Mouse (Mus musculus): Measurements from ENCODE around the gene Krtap19-5. TPM values are rescaled to one million over a fixed set of nuclear protein-coding genes. Genes with fewer than 3 reads are reported as not detected.

Gene Krtap19-5
- polyA plus RNA-seq (2014; fragmentation: Nextera tagmentation; extraction: Ambion mirVana) = not detected in 2 replicates

GRCm38 (mm10) chr16:88896357-88896756 lies at the start of gene Krtap19-5:
Gene Krtap19-5 (minus strand): TSS chr16:88896457.
- WGBS = 93% methylated on average over 6 of the region's 6 CpGs
- no peaks in the 10 kb centered on the region for H3K4me1 ChIP-seq (ENCODE audit: control insufficient read depth, insufficient read depth, low read length)

GRCm38 (mm10) chr16:88941106-88941505 lies 44.8 kb upstream of the Krtap19-5 start:
- Histone ChIP-seq H3K27ac (ENCODE audit: low read depth, low read length) (no peak overlapping the region), H3K4me3 (ENCODE audit: low read depth, low read length) (no peak overlapping the region), H3K4me2 (ENCODE audit: low read depth, low read length) (no peak overlapping the region), H3K9me3 (ENCODE audit: control insufficient read depth, low read length) (no peaks in the 10 kb centered on the region), H3K36me3 (ENCODE audit: control insufficient read depth, insufficient read depth, low read length) (no peaks in the 10 kb centered on the region), H3K27me3 (ENCODE audit: control insufficient read depth, insufficient read depth, low read length) (no peaks in the 10 kb centered on the region), H3K4me1 (ENCODE audit: control insufficient read depth, insufficient read depth, low read length) (no peaks in the 10 kb centered on the region), H3K9ac (replicated peaks; ENCODE audit: low read depth, low read length) (no peak overlapping the region)
- 80% methylated on average over 6 of the region's 6 CpGs for WGBS
- ATAC-seq (ENCODE audit: low read depth) = no peak

More at GRCm38 (mm10) chr16:88896357-88896756, at the start of gene Krtap19-5:
- no peak for ATAC-seq (ENCODE audit: low read depth)
- Histone ChIP-seq H3K27ac (ENCODE audit: low read depth, low read length) (no peak within 1 kb of the TSS), H3K36me3 (ENCODE audit: control insufficient read depth, insufficient read depth, low read length) (no peaks in the 10 kb centered on the region), H3K4me3 (ENCODE audit: low read depth, low read length) (no peak within 1 kb of the TSS), H3K9ac (replicated peaks; ENCODE audit: low read depth, low read length) (no peak within 1 kb of the TSS), H3K27me3 (ENCODE audit: control insufficient read depth, insufficient read depth, low read length) (no peaks in the 10 kb centered on the region), H3K4me2 (ENCODE audit: low read depth, low read length) (no peak within 1 kb of the TSS), H3K9me3 (ENCODE audit: control insufficient read depth, low read length) (no peaks in the 10 kb centered on the region)

- H3K4me3 ChIP-seq (ENCODE audit: low read depth, low read length) = no peak overlapping the region
- no peaks in the 10 kb centered on the region for H3K27me3 ChIP-seq (ENCODE audit: control insufficient read depth, insufficient read depth, low read length)
- 76% methylated on average over 7 of the region's 7 CpGs for WGBS
- no peak overlapping the region for H3K27ac ChIP-seq (ENCODE audit: low read depth, low read length)
- no peaks in the 10 kb centered on the region for H3K4me1 ChIP-seq (ENCODE audit: control insufficient read depth, insufficient read depth, low read length)
- no peaks in the 10 kb centered on the region for H3K36me3 ChIP-seq (ENCODE audit: control insufficient read depth, insufficient read depth, low read length)
- H3K4me2 ChIP-seq (ENCODE audit: low read depth, low read length) = no peak overlapping the region
- H3K9me3 ChIP-seq (ENCODE audit: control insufficient read depth, low read length) = no peaks in the 10 kb centered on the region
- H3K9ac ChIP-seq (replicated peaks; ENCODE audit: low read depth, low read length) = no peak overlapping the region
- no peak for ATAC-seq (ENCODE audit: low read depth)
These were observed 42.0 kb upstream of the Krtap19-5 start for GRCm38 (mm10) chr16:88938252-88938651.

GRCm38 (mm10) chr16:88932165-88932564 lies 35.9 kb upstream of the Krtap19-5 start, which contains the start of gene Krtap19-9b:
Gene Krtap19-9b (minus strand): TSS chr16:88932265.
- H3K9ac ChIP-seq (replicated peaks; ENCODE audit: low read depth, low read length) = no peak within 1 kb of the TSS
- ATAC-seq (ENCODE audit: low read depth) = no peak
- H3K4me3 ChIP-seq (ENCODE audit: low read depth, low read length) = no peak within 1 kb of the TSS
- H3K9me3 ChIP-seq (ENCODE audit: control insufficient read depth, low read length) = no peaks in the 10 kb centered on the region
- no peaks in the 10 kb centered on the region for H3K36me3 ChIP-seq (ENCODE audit: control insufficient read depth, insufficient read depth, low read length)
- no peak within 1 kb of the TSS for H3K4me2 ChIP-seq (ENCODE audit: low read depth, low read length)
- 96% methylated on average over 3 of the region's 3 CpGs for WGBS
- no peak within 1 kb of the TSS for H3K27ac ChIP-seq (ENCODE audit: low read depth, low read length)
- H3K4me1 ChIP-seq (ENCODE audit: control insufficient read depth, insufficient read depth, low read length) = no peaks in the 10 kb centered on the region
- H3K27me3 ChIP-seq (ENCODE audit: control insufficient read depth, insufficient read depth, low read length) = no peaks in the 10 kb centered on the region

GRCm38 (mm10) chr16:88886870-88887269 lies 9.4 kb downstream of the Krtap19-5 start:
- Histone ChIP-seq H3K9me3 (ENCODE audit: control insufficient read depth, low read length) (no peaks in the 10 kb centered on the region), H3K4me2 (ENCODE audit: low read depth, low read length) (no peak overlapping the region), H3K27me3 (ENCODE audit: control insufficient read depth, insufficient read depth, low read length) (no peaks in the 10 kb centered on the region), H3K9ac (replicated peaks; ENCODE audit: low read depth, low read length) (no peak overlapping the region), H3K27ac (ENCODE audit: low read depth, low read length) (no peak overlapping the region), H3K4me3 (ENCODE audit: low read depth, low read length) (no peak overlapping the region), H3K4me1 (ENCODE audit: control insufficient read depth, insufficient read depth, low read length) (no peaks in the 10 kb centered on the region), H3K36me3 (ENCODE audit: control insufficient read depth, insufficient read depth, low read length) (no peaks in the 10 kb centered on the region)
- 89% methylated on average over 6 of the region's 6 CpGs for WGBS
- no peak for ATAC-seq (ENCODE audit: low read depth)

- H3K9me3 ChIP-seq (ENCODE audit: control insufficient read depth, low read length) = no peaks in the 10 kb centered on the region
- H3K4me2 ChIP-seq (ENCODE audit: low read depth, low read length) = no peak within 1 kb of the TSS
- H3K9ac ChIP-seq (replicated peaks; ENCODE audit: low read depth, low read length) = no peak within 1 kb of the TSS
- no peak within 1 kb of the TSS for H3K4me3 ChIP-seq (ENCODE audit: low read depth, low read length)
- 92% methylated on average over 5 of the region's 5 CpGs for WGBS
- no peaks in the 10 kb centered on the region for H3K27me3 ChIP-seq (ENCODE audit: control insufficient read depth, insufficient read depth, low read length)
- H3K4me1 ChIP-seq (ENCODE audit: control insufficient read depth, insufficient read depth, low read length) = no peaks in the 10 kb centered on the region
- no peak for ATAC-seq (ENCODE audit: low read depth)
- H3K27ac ChIP-seq (ENCODE audit: low read depth, low read length) = no peak within 1 kb of the TSS
- no peaks in the 10 kb centered on the region for H3K36me3 ChIP-seq (ENCODE audit: control insufficient read depth, insufficient read depth, low read length)
These were observed 11.3 kb downstream of the Krtap19-5 start, which contains the start of gene Krtap19-4 for GRCm38 (mm10) chr16:88884989-88885388. Gene Krtap19-4 (minus strand): TSS chr16:88885089.

- no peaks in the 10 kb centered on the region for H3K27me3 ChIP-seq (ENCODE audit: control insufficient read depth, insufficient read depth, low read length)
- H3K9ac ChIP-seq (replicated peaks; ENCODE audit: low read depth, low read length) = no peak within 1 kb of the TSS
- H3K4me2 ChIP-seq (ENCODE audit: low read depth, low read length) = no peak within 1 kb of the TSS
- no peak within 1 kb of the TSS for H3K4me3 ChIP-seq (ENCODE audit: low read depth, low read length)
- H3K4me1 ChIP-seq (ENCODE audit: control insufficient read depth, insufficient read depth, low read length) = no peaks in the 10 kb centered on the region
- H3K36me3 ChIP-seq (ENCODE audit: control insufficient read depth, insufficient read depth, low read length) = no peaks in the 10 kb centered on the region
- no peak within 1 kb of the TSS for H3K27ac ChIP-seq (ENCODE audit: low read depth, low read length)
- no peak for ATAC-seq (ENCODE audit: low read depth)
- WGBS = 87% methylated on average over 2 of the region's 2 CpGs
- no peaks in the 10 kb centered on the region for H3K9me3 ChIP-seq (ENCODE audit: control insufficient read depth, low read length)
These were observed 18.3 kb downstream of the Krtap19-5 start, which contains the start of gene Krtap19-3 for GRCm38 (mm10) chr16:88877938-88878337. Gene Krtap19-3 (minus strand): TSS chr16:88878038.

GRCm38 (mm10) chr16:88874169-88874568 lies 22.1 kb downstream of the Krtap19-5 start, which contains the start of gene Krtap19-2:
Gene Krtap19-2 (minus strand): TSS chr16:88874269.
- WGBS = 91% methylated on average over 3 of the region's 3 CpGs
- Histone ChIP-seq H3K9ac (replicated peaks; ENCODE audit: low read depth, low read length) (no peak within 1 kb of the TSS), H3K27ac (ENCODE audit: low read depth, low read length) (no peak within 1 kb of the TSS), H3K9me3 (ENCODE audit: control insufficient read depth, low read length) (no peaks in the 10 kb centered on the region), H3K36me3 (ENCODE audit: control insufficient read depth, insufficient read depth, low read length) (no peaks in the 10 kb centered on the region), H3K4me2 (ENCODE audit: low read depth, low read length) (no peak within 1 kb of the TSS), H3K27me3 (ENCODE audit: control insufficient read depth, insufficient read depth, low read length) (no peaks in the 10 kb centered on the region), H3K4me3 (ENCODE audit: low read depth, low read length) (no peak within 1 kb of the TSS), H3K4me1 (ENCODE audit: control insufficient read depth, insufficient read depth, low read length) (no peaks in the 10 kb centered on the region)
- no peak for ATAC-seq (ENCODE audit: low read depth)

GRCm38 (mm10) chr16:88869311-88869710 lies 26.9 kb downstream of the Krtap19-5 start, which contains the start of gene Krtap19-1:
Gene Krtap19-1 (minus strand): TSS chr16:88869411.
- H3K4me2 ChIP-seq (ENCODE audit: low read depth, low read length) = no peak within 1 kb of the TSS

More at GRCm38 (mm10) chr16:88869311-88869710, 26.9 kb downstream of the Krtap19-5 start, which contains the start of gene Krtap19-1:
- Histone ChIP-seq H3K27me3 (ENCODE audit: control insufficient read depth, insufficient read depth, low read length) (no peaks in the 10 kb centered on the region), H3K4me3 (ENCODE audit: low read depth, low read length) (no peak within 1 kb of the TSS), H3K9me3 (ENCODE audit: control insufficient read depth, low read length) (no peaks in the 10 kb centered on the region), H3K27ac (ENCODE audit: low read depth, low read length) (no peak within 1 kb of the TSS), H3K4me1 (ENCODE audit: control insufficient read depth, insufficient read depth, low read length) (no peaks in the 10 kb centered on the region), H3K36me3 (ENCODE audit: control insufficient read depth, insufficient read depth, low read length) (no peaks in the 10 kb centered on the region), H3K9ac (replicated peaks; ENCODE audit: low read depth, low read length) (no peak within 1 kb of the TSS)
- WGBS = 92% methylated on average over 6 of the region's 6 CpGs
- no peak for ATAC-seq (ENCODE audit: low read depth)

Measured in neural tube, embryonic 14.5 days (tissue).